Comparison of ENCODE assay signal across 8 mouse cellular contexts in the genomic region with DNA sequence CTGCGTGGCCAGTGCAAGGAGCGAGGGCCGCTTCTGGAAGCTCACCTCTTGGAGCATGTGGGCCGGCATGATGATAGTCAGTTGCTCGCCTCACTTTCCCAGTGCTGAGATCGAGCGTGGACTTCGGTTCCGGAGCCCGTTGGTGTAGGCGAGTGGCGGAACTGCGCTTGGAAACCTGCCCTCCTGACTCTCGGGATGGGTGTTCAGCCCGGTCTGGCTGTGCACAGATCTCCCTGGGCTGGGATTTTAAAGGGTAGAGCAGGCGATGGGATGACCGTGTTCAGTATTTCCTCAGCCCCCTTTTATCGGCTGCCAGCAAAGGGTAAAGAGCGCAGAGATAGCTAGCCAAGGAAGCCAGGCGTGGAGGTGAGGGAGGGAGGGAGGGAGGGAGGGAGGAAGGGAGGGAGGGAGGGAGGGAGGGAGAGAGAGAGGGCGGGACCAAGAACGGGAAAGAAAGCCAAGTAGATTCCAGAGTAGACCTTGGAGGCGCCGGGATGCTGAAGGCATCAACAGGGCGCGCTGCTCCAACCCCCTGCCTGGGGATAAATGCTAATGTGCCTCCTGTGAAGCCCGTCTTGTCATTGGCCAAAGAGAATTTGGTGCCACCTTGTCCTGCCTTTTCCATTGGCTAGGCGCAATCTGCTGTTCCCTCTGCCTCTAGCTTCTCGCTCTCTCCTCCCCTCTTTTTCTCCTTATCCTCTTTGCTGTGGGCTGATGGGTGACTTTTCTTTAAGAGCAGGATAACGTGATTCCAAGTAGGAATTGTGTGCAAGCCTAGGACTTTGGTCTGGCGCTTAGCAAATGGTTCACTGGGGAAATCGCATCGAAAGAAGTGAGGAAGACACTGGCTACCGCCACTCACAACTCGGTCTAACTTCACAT. TPM values are rescaled to one million over a fixed set of nuclear protein-coding genes. Genes with fewer than 3 reads are reported as not detected.
DNase-seq lines count a peak whose midpoint lies in the region; ATAC-seq and TF ChIP-seq lines count a peak whose summit lies in the region.

A gene (minus strand): TSS at position 539 of the 882 bp plus-strand sequence.

- H3K9me3 ChIP-seq in hindbrain, embryonic 11.5 days (ENCODE audit: control insufficient read depth, low read length): no peaks in the 10 kb centered on the region
- H3K9me3 ChIP-seq in lung, postnatal 0 days (ENCODE audit: low read length): no peaks in the 10 kb centered on the region

- no peaks in the 10 kb centered on the region for H3K36me3 ChIP-seq in hindbrain, embryonic 11.5 days (ENCODE audit: control insufficient read depth, insufficient read depth, low read length)
- H3K36me3 ChIP-seq in lung, postnatal 0 days (ENCODE audit: insufficient read depth, low read length): no peaks in the 10 kb centered on the region

- H3K27ac ChIP-seq in hindbrain, embryonic 11.5 days (ENCODE audit: low read depth, low read length): peak within 1 kb of the TSS; percentile 30
- peak within 1 kb of the TSS; percentile 29 for H3K27ac ChIP-seq in lung, postnatal 0 days (ENCODE audit: low read length)

- peak; percentile 86 for DNase-seq in WW6 (ENCODE audit: low read depth, low spot score)
- DNase-seq in cerebellum, postnatal 10 days: peak; percentile 86
- peak; percentile 72 to 74 for DNase-seq in frontal cortex, postnatal 10 days (ENCODE audit: low spot score in 2 of 2)
- peak; percentile 74 for DNase-seq in hindbrain, embryonic 11.5 days (ENCODE audit: low spot score)
- peak; percentile 64 to 73 for DNase-seq in layer of hippocampus, postnatal 10 days (ENCODE audit: low spot score in 2 of 2)
- DNase-seq in lung, postnatal 0 days (ENCODE audit: low spot score): peak; percentile 79
- peak; percentile 78 for DNase-seq in retina, embryonic 14.5 days (ENCODE audit: low spot score)
- DNase-seq in c-Kit-positive CD71-positive TER-119-positive erythroid progenitor cells, embryonic 14.5 days (ENCODE audit: low spot score): no peak

- H3K4me2 ChIP-seq in hindbrain, embryonic 11.5 days (replicated peaks; ENCODE audit: low read depth, low read length): peak within 1 kb of the TSS; percentile 60
- peak within 1 kb of the TSS; percentile 60 for H3K4me2 ChIP-seq in lung, postnatal 0 days (replicated peaks; ENCODE audit: low read depth, low read length)

- peaks cover 3% of the 10 kb centered on the region; the same call in 1 of the 2 replicates for H3K4me1 ChIP-seq in hindbrain, embryonic 11.5 days (replicated peaks; ENCODE audit: control insufficient read depth, insufficient read depth, low read length)
- H3K4me1 ChIP-seq in lung, postnatal 0 days (ENCODE audit: insufficient read depth, low read depth, low read length): no peaks in the 10 kb centered on the region

- H3K9ac ChIP-seq in hindbrain, embryonic 11.5 days (ENCODE audit: low read depth, low read length): peak within 1 kb of the TSS; percentile 45
- 0 out of 2 replicates have a peak within 1 kb of the TSS, but pooled peaks have one; percentile 16 for H3K9ac ChIP-seq in lung, postnatal 0 days (replicated peaks; ENCODE audit: low read depth)

- no peak for TF ChIP-seq CTCF in lung, postnatal 0 days (IDR thresholded peaks at IDR 0.05)

- under 1% methylated on average over 34 of the region's 35 CpGs for WGBS in hindbrain, embryonic 11.5 days
- WGBS in lung, postnatal 0 days: under 1% methylated on average over 28 of the region's 35 CpGs

- TF ChIP-seq EP300 in lung, postnatal 0 days (IDR thresholded peaks at IDR 0.05): no peak

- no peaks in the 10 kb centered on the region for H3K27me3 ChIP-seq in hindbrain, embryonic 11.5 days (ENCODE audit: control insufficient read depth, insufficient read depth, low read length)
- H3K27me3 ChIP-seq in lung, postnatal 0 days (replicated peaks; ENCODE audit: insufficient read depth, low read length): 0 out of 2 replicates have a peak, but pooled peaks cover 4% of the 10 kb centered on the region

- ATAC-seq in hindbrain, embryonic 11.5 days (ENCODE audit: low FRiP score): peak; percentile 92
- peak; percentile 87 for ATAC-seq in lung, postnatal 0 days

- peak within 1 kb of the TSS; percentile 41 for H3K4me3 ChIP-seq in hindbrain, embryonic 11.5 days (ENCODE audit: low read depth, low read length)
- H3K4me3 ChIP-seq in lung, postnatal 0 days (ENCODE audit: low read depth, low read length): peak within 1 kb of the TSS; percentile 42

RNA-seq across cellular contexts. Expression of the gene that starts here (rescaled TPM):
- 11.2 and 11.8 TPM in 2 replicates for polyA plus RNA-seq in hindbrain, embryonic 11.5 days (2014; fragmentation: Nextera tagmentation; extraction: Ambion mirVana)
- 100 to 1,000 TPM; 106 to 146 TPM for total RNA-seq in layer of hippocampus, postnatal 10 days (2021)
- polyA plus RNA-seq in lung, postnatal 0 days (2015; fragmentation: Nextera tagmentation; extraction: Ambion mirVana): 41.6 and 93.7 TPM in 2 replicates
